Mouse (Mus musculus): ENCODE data around the gene Tecta. TPM values are rescaled to one million over a fixed set of nuclear protein-coding genes. Genes with fewer than 3 reads are reported as not detected.

Tecta gene
- total RNA-seq, 1 experiment, result 0.09 TPM

DNA sequence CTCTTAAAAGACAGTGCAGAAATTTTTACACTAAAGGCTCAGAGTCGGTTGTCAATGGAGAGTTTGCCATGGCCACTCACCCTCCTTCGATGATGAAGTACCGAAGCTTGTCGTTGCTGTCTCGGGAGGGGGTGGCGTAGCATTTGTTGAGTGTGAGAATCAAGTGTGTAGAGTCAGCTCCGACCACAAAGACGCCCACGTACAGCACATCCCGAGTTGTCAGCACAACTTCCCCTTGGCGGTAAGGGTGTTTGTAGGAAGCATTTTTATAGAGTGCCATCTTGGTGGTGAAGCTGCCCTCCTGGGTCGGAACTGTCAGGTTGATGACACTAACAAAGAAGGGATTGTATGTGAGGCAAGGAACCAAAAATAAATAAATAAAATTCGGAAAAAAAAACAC lies 62.7 kb downstream of the Tecta start:
- Histone ChIP-seq H3K9me3 (ENCODE audit: control insufficient read depth, insufficient read depth, low read depth, low read length) (no peaks in the 10 kb centered on the region), H3K9ac (ENCODE audit: insufficient read depth, low read depth, low read length, poor library complexity, severe bottlenecking) (no peak overlapping the region), H3K4me3 (ENCODE audit: insufficient read depth in 1 of 2, low read depth in 1 of 2, low read length in 2 of 2, poor library complexity in 1 of 2, severe bottlenecking in 1 of 2) (no peak overlapping the region), H3K4me1 (ENCODE audit: control insufficient read depth in 2 of 2, insufficient read depth in 2 of 2, low read length in 2 of 2, poor library complexity in 1 of 2) (no peaks in the 10 kb centered on the region), H3K27ac (ENCODE audit: insufficient read depth, low read depth, low read length, poor library complexity, severe bottlenecking) (no peak overlapping the region), H3K36me3 (ENCODE audit: control insufficient read depth, insufficient read depth, low read length, poor library complexity, severe bottlenecking) (no peaks in the 10 kb centered on the region)
- DNase-seq (ENCODE audit: low read depth, low spot score), result no peak
- in situ Hi-C loops (cut with MboI; ENCODE audit: low sequenced_read_pairs in 2 of 2, unreplicated experiment in 2 of 2), result loop anchor here (10.0 to 25.0 kb wide), 2 partner anchors 600 to 618 kb away; partner anchors contain the start of gene Grik4 (in 1 of the 2)
- no peak for TF ChIP-seq ZC3H11A (IDR thresholded peaks at IDR 0.05; ENCODE audit: borderline replicate concordance, low read depth, low read length)
- no peak for TF ChIP-seq ZNF384 (IDR thresholded peaks at IDR 0.05; ENCODE audit: low read depth, low read length)
- no peak for TF ChIP-seq CHD2 (IDR thresholded peaks at IDR 0.05; ENCODE audit: low read depth, low read length)
- TF ChIP-seq MAFK (IDR thresholded peaks at IDR 0.05; ENCODE audit: insufficient read depth, low read depth, low read length), result no peak
- TF ChIP-seq HCFC1 (IDR thresholded peaks at IDR 0.05; ENCODE audit: borderline replicate concordance, insufficient read depth, low read length), result no peak

DNA sequence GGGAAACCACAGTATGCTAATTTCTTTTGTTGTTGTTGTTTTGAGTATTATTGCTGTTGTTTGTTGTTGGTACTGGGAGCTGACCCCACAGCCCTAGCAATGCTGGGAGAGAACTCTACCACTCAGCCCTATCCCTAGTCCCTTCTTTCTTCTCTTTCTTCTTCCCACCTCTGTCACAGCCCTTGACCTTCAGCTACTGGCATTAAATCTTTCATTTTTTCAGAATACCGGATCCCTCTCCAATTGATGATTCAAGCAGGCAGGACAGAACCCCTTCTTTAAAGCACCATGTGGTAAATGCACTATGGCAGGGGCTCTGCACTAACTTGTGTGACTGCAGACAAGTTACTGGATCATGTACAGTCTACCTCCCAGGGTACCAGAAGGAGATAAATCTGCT lies 63.2 kb downstream of the Tecta start:
- DNase-seq (ENCODE audit: low read depth, low spot score), result no peak
- no peak overlapping the region for H3K9ac ChIP-seq (ENCODE audit: insufficient read depth, low read depth, low read length, poor library complexity, severe bottlenecking)
- no peaks in the 10 kb centered on the region for H3K4me1 ChIP-seq (ENCODE audit: control insufficient read depth in 2 of 2, insufficient read depth in 2 of 2, low read length in 2 of 2, poor library complexity in 1 of 2)
- in situ Hi-C loops (cut with MboI; ENCODE audit: low sequenced_read_pairs in 2 of 2, unreplicated experiment in 2 of 2), result loop anchor here (10.0 to 25.0 kb wide), 2 partner anchors 601 to 618 kb away; partner anchors contain the start of gene Grik4 (in 1 of the 2)
- H3K4me3 ChIP-seq (ENCODE audit: insufficient read depth in 1 of 2, low read depth in 1 of 2, low read length in 2 of 2, poor library complexity in 1 of 2, severe bottlenecking in 1 of 2), result no peak overlapping the region
- H3K9me3 ChIP-seq (ENCODE audit: control insufficient read depth, insufficient read depth, low read depth, low read length), result no peaks in the 10 kb centered on the region
- no peak overlapping the region for H3K27ac ChIP-seq (ENCODE audit: insufficient read depth, low read depth, low read length, poor library complexity, severe bottlenecking)
- no peak for TF ChIP-seq HCFC1 (IDR thresholded peaks at IDR 0.05; ENCODE audit: borderline replicate concordance, insufficient read depth, low read length)
- no peak for TF ChIP-seq ZNF384 (IDR thresholded peaks at IDR 0.05; ENCODE audit: low read depth, low read length)
- TF ChIP-seq ZC3H11A (IDR thresholded peaks at IDR 0.05; ENCODE audit: borderline replicate concordance, low read depth, low read length), result no peak
- TF ChIP-seq MAFK (IDR thresholded peaks at IDR 0.05; ENCODE audit: insufficient read depth, low read depth, low read length), result no peak
- TF ChIP-seq CHD2 (IDR thresholded peaks at IDR 0.05; ENCODE audit: low read depth, low read length), result no peak
- H3K36me3 ChIP-seq (ENCODE audit: control insufficient read depth, insufficient read depth, low read length, poor library complexity, severe bottlenecking), result no peaks in the 10 kb centered on the region

DNA sequence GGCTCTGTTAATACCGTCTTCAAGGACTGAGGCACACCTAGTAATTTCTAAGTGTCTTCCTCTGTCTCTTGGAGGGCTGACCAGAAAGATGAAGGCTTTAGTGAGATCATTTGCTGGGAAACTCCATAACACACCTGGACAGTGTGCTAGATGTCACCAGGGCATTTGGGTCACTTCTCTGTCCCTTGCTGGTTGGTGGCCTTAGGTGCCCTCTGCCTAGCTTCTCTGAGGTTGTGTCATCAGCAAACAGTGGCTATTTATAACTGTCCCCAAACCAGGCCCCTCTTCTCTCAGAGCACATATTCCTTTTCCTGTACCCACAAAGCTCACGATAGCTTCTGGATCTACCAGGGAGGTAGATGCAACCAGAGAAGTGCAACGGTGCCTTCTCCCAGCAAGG lies 64.8 kb downstream of the Tecta start:
- Histone ChIP-seq H3K36me3 (ENCODE audit: control insufficient read depth, insufficient read depth, low read length, poor library complexity, severe bottlenecking) (no peaks in the 10 kb centered on the region), H3K9me3 (ENCODE audit: control insufficient read depth, insufficient read depth, low read depth, low read length) (no peaks in the 10 kb centered on the region), H3K4me3 (ENCODE audit: insufficient read depth in 1 of 2, low read depth in 1 of 2, low read length in 2 of 2, poor library complexity in 1 of 2, severe bottlenecking in 1 of 2) (no peak overlapping the region), H3K27ac (ENCODE audit: insufficient read depth, low read depth, low read length, poor library complexity, severe bottlenecking) (no peak overlapping the region), H3K9ac (ENCODE audit: insufficient read depth, low read depth, low read length, poor library complexity, severe bottlenecking) (no peak overlapping the region), H3K4me1 (ENCODE audit: control insufficient read depth in 2 of 2, insufficient read depth in 2 of 2, low read length in 2 of 2, poor library complexity in 1 of 2) (no peaks in the 10 kb centered on the region)
- in situ Hi-C loops (cut with MboI; ENCODE audit: low sequenced_read_pairs in 2 of 2, unreplicated experiment in 2 of 2), result loop anchor here (10.0 to 25.0 kb wide), 2 partner anchors 602 to 620 kb away; partner anchors contain the start of gene Grik4 (in 1 of the 2)
- DNase-seq (ENCODE audit: low read depth, low spot score), result no peak
- TF ChIP-seq CHD2 (IDR thresholded peaks at IDR 0.05; ENCODE audit: low read depth, low read length) (no peak), ZC3H11A (IDR thresholded peaks at IDR 0.05; ENCODE audit: borderline replicate concordance, low read depth, low read length) (no peak), HCFC1 (IDR thresholded peaks at IDR 0.05; ENCODE audit: borderline replicate concordance, insufficient read depth, low read length) (no peak), MAFK (IDR thresholded peaks at IDR 0.05; ENCODE audit: insufficient read depth, low read depth, low read length) (no peak), ZNF384 (IDR thresholded peaks at IDR 0.05; ENCODE audit: low read depth, low read length) (no peak)

DNA sequence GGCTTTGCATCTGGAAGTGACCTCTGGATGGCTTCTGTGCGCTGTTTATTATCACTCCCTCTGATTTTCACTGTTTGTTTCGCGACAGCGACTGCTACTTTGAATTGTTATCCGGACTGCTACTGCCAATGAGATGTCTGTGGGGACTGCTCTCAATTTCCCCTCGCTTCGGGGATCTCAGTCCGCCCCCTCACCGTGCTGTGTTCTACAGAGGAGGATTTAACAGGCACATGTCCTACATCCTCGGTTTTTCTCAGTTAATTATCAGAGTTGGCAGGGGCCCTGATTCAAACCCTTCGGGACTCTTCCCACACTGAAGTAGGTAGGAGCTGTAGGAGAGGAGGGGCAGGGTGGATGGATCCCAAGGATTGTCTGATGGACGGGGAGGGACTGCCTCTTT lies 67.0 kb downstream of the Tecta start:
- Histone ChIP-seq H3K36me3 (ENCODE audit: control insufficient read depth, insufficient read depth, low read length, poor library complexity, severe bottlenecking) (no peaks in the 10 kb centered on the region), H3K27ac (ENCODE audit: insufficient read depth, low read depth, low read length, poor library complexity, severe bottlenecking) (no peak overlapping the region), H3K9me3 (ENCODE audit: control insufficient read depth, insufficient read depth, low read depth, low read length) (no peaks in the 10 kb centered on the region), H3K4me3 (ENCODE audit: insufficient read depth in 1 of 2, low read depth in 1 of 2, low read length in 2 of 2, poor library complexity in 1 of 2, severe bottlenecking in 1 of 2) (no peak overlapping the region), H3K9ac (ENCODE audit: insufficient read depth, low read depth, low read length, poor library complexity, severe bottlenecking) (no peak overlapping the region), H3K4me1 (ENCODE audit: control insufficient read depth in 2 of 2, insufficient read depth in 2 of 2, low read length in 2 of 2, poor library complexity in 1 of 2) (no peaks in the 10 kb centered on the region)
- no peak for DNase-seq (ENCODE audit: low read depth, low spot score)
- in situ Hi-C loops (cut with MboI; ENCODE audit: low sequenced_read_pairs in 2 of 2, unreplicated experiment in 2 of 2), result loop anchor here (10.0 to 25.0 kb wide), 2 partner anchors 605 to 622 kb away; partner anchors contain the start of gene Grik4 (in 1 of the 2)
- no peak for TF ChIP-seq ZC3H11A (IDR thresholded peaks at IDR 0.05; ENCODE audit: borderline replicate concordance, low read depth, low read length)
- no peak for TF ChIP-seq CHD2 (IDR thresholded peaks at IDR 0.05; ENCODE audit: low read depth, low read length)
- no peak for TF ChIP-seq ZNF384 (IDR thresholded peaks at IDR 0.05; ENCODE audit: low read depth, low read length)
- no peak for TF ChIP-seq HCFC1 (IDR thresholded peaks at IDR 0.05; ENCODE audit: borderline replicate concordance, insufficient read depth, low read length)
- no peak for TF ChIP-seq MAFK (IDR thresholded peaks at IDR 0.05; ENCODE audit: insufficient read depth, low read depth, low read length)
